Mouse (Mus musculus) liver, embryonic 14.5 days (tissue): ENCODE measurements at regions not wholly inside any gene's neighbourhood (a gene's known extent, or its start where the extent isn't known, plus 50 kb on each side); places are given as distances from the start of the nearest gene placed in this dataset.

ENCODE experiments used
- ATAC-seq: fragments of 200-750 bp; cut with Nextera tagmentation; 2 replicates; pipeline ENCODE4 v1.8.0; 2017; ENCODE audit warnings: moderate number of reproducible peaks, mild to moderate bottlenecking, moderate library complexity; ENCODE audit not compliant: insufficient read depth
- DNase-seq, 3 experiments: peaks; one replicate each; pipeline ENCODE4 v3.0.0-alpha.2; 2012 to 2013; ENCODE audit warnings: low read depth in 3 of 3, low spot score in 3 of 3
- H3K27ac ChIP-seq: fragments of 300-500 bp; sonication (generic); 2 replicates; pipeline ENCODE4 v1.5.1; 2014; ENCODE audit warnings: moderate library complexity, mild to moderate bottlenecking, control low read depth, inconsistent platforms
- H3K27me3 ChIP-seq: fragments of 300-500 bp; sonication (generic); 2 replicates; pipeline ENCODE4 v1.6.1; 2014; ENCODE audit warnings: mild to moderate bottlenecking, low read length, moderate library complexity; ENCODE audit not compliant: control insufficient read depth, insufficient read depth
- H3K36me3 ChIP-seq: fragments of 300-500 bp; sonication (generic); replicated peaks from 2 replicates; pipeline ENCODE4 v1.6.1; 2014; ENCODE audit warnings: low read depth; ENCODE audit not compliant: control insufficient read depth, insufficient read depth
- H3K4me1 ChIP-seq, 2 experiments: fragments of 200-500 bp in 1 of 2; fragments of 300-500 bp in 1 of 2; sonication (generic) in 1 of 2; replicated peaks; 2 replicates each; pipeline ENCODE4 v1.6.1; 2012 to 2014; ENCODE audit warnings: antibody characterized with exemption in 1 of 2, inconsistent platforms in 1 of 2, low read length in 1 of 2; ENCODE audit not compliant: control insufficient read depth in 2 of 2, insufficient read depth in 2 of 2
- H3K4me2 ChIP-seq: fragments of 300-500 bp; sonication (generic); 2 replicates; pipeline ENCODE4 v1.6.1; 2014; ENCODE audit warnings: low read depth, mild to moderate bottlenecking, control low read depth, moderate library complexity
- H3K4me3 ChIP-seq, 2 experiments: fragments of 200-500 bp in 1 of 2; fragments of 300-500 bp in 1 of 2; sonication (generic) in 1 of 2; 2 replicates each; pipeline ENCODE4 v1.5.1; 2012 to 2014; ENCODE audit warnings: low read depth in 2 of 2, low read length in 2 of 2, mild to moderate bottlenecking in 2 of 2, control low read depth in 1 of 2, inconsistent platforms in 1 of 2, moderate library complexity in 1 of 2; ENCODE audit not compliant: insufficient read depth in 1 of 2
- H3K9ac ChIP-seq: fragments of 300-500 bp; sonication (generic); replicated peaks from 2 replicates; pipeline ENCODE4 v1.6.1; 2014; ENCODE audit warnings: mild to moderate bottlenecking, control low read depth, moderate library complexity
- H3K9me3 ChIP-seq: fragments of 300-500 bp; sonication (generic); 2 replicates; pipeline ENCODE4 v1.6.1; 2016; ENCODE audit warnings: low read length, mixed read lengths; ENCODE audit not compliant: control insufficient read depth
- CTCF ChIP-seq: IDR thresholded peaks from 2 replicates; pipeline ENCODE4 v1.5.1; 2016; ENCODE audit warnings: antibody characterized with exemption, low read depth, control low read depth
- EP300 ChIP-seq: IDR thresholded peaks from 2 replicates; pipeline ENCODE4 v1.6.1; 2016; ENCODE audit warnings: antibody characterized with exemption, low read depth
- WGBS: fragments of 180-500 bp; shearing (Covaris S2); extraction: QIAGEN DNeasy Blood & Tissue Kit; methylation state at CpG from one replicate; pipeline ENCODE4 v1.1.7; 2014; ENCODE audit not compliant: insufficient replicate concordance; 5-methylcytosine and 5-hydroxymethylcytosine counted together

DNA sequence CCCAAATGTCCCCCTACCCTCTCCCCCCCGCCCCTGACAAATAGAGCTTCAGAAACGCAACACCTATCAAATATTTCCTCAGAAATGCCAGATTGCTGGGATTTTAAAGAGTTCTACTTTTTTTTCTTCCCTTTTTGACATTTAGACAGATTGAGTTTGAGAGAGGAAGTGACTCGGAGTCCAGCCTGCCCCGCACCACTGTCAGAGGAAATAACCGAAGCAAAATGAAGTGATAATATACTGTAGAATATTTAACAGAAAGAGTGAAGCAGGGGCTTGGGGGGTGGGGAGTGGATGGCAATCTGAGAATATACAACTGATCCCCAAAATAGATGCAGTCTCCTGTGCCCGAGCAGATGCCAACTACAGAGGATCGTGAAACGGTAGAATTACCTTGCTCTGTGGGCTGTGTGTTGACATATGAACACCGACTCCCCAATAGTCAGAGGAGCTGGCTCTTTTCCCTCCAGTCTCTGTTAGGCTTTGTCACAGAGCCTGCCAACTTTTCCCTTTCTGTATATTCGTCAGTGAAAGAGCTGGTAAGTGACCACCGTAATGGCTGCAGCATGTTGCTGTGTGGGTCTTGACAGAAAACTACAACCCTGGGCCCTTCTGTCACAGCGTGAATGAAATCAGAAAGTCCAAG is 2800.9 kb upstream of the Gm7489 start:
- H3K4me2 ChIP-seq: no peak overlapping the region
- TF ChIP-seq EP300 (no peak), CTCF (no peak)

DNA sequence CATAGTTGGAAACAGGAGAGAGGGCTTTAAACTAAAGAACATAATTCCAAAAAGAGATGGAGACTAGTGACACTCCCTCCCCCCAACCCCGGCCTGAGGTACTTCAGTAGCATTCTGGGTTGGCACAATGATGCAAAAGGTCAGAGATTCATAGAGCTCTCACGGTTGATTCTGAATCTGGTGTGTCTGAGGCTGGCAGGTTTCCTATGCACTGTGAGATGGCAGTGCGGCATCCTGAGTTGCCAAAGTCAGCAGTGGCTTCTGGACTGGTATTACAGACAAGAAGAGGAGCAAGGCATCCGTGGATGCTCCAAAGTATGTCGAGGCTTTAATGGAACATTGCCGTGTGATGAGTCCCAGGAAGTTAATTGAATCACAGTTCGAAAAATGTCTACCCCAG is 2791.8 kb upstream of the Gm7489 start:
- H3K27ac ChIP-seq: no peak overlapping the region
- H3K9me3 ChIP-seq: no peaks in the 10 kb centered on the region
- no peaks in the 10 kb centered on the region for H3K4me1 ChIP-seq
- TF ChIP-seq EP300: no peak
- TF ChIP-seq CTCF: no peak
- H3K4me3 ChIP-seq: no peak overlapping the region
- H3K9ac ChIP-seq: no peak overlapping the region
- ATAC-seq: no peak
- 60% methylated on average over 7 of the region's 7 CpGs for WGBS
- H3K36me3 ChIP-seq: no peaks in the 10 kb centered on the region
- H3K27me3 ChIP-seq: no peaks in the 10 kb centered on the region
- H3K4me2 ChIP-seq: no peak overlapping the region
- DNase-seq: no peak

More for the DNA sequence above, 2800.9 kb upstream of the Gm7489 start:
- no peak for ATAC-seq
- Histone ChIP-seq H3K9ac (no peak overlapping the region), H3K4me3 (no peak overlapping the region), H3K27me3 (no peaks in the 10 kb centered on the region), H3K4me1 (no peaks in the 10 kb centered on the region), H3K36me3 (no peaks in the 10 kb centered on the region), H3K27ac (no peak overlapping the region), H3K9me3 (no peaks in the 10 kb centered on the region)
- no peak for DNase-seq
- 34% methylated on average over 12 of the region's 12 CpGs for WGBS

DNA sequence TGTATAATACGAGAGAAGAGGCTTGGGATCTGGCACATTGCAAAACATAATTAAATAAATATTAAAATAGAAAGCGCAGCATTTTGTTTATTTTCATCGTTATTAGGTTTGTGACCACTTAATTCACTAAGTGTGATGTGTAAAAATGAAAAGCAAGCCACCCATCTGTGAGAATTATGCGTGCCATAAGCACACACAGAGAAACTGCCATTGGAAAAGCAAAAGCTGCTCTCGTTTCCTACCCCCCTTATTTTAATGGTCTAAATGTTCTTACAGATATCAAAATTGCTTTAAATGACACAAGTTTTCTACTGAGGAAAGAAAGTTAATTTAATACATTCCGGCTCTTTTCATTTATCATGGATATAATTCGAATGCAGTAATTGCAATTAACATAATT is 2780.8 kb upstream of the Gm7489 start:
- Histone ChIP-seq H3K4me2 (no peak overlapping the region), H3K9me3 (no peaks in the 10 kb centered on the region), H3K4me3 (no peak overlapping the region), H3K4me1 (no peaks in the 10 kb centered on the region), H3K27ac (no peak overlapping the region), H3K9ac (no peak overlapping the region), H3K36me3 (no peaks in the 10 kb centered on the region), H3K27me3 (no peaks in the 10 kb centered on the region)
- TF ChIP-seq EP300 (no peak), CTCF (no peak)
- 58% methylated on average over 7 of the region's 7 CpGs for WGBS
- ATAC-seq (no peak), DNase-seq (no peak)

DNA sequence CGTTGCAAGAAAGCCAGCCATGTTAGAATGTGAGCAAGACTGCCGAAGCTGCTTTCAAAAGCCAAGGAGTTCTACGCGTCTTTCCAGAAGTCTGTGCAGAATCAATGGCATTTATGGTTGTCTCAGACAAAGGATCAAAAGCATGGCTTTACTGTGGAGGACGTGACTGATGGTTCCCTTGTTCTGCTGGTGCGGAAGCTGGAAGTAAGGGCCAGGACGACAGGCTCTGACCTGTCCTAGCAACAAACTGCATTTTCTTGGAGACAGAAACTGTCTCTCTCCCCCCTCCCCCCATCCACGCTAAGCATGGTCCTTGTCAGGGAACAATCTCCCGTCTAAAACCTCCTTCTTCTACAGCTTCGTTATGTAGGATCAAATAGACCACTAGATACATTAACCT is 2780.3 kb upstream of the Gm7489 start:
- no peak overlapping the region for H3K9ac ChIP-seq
- TF ChIP-seq EP300 (no peak), CTCF (no peak)
- ATAC-seq: no peak
- WGBS: 26% methylated on average over 10 of the region's 10 CpGs
- no peak overlapping the region for H3K4me2 ChIP-seq
- H3K27me3 ChIP-seq: no peaks in the 10 kb centered on the region
- H3K9me3 ChIP-seq: no peaks in the 10 kb centered on the region
- no peak overlapping the region for H3K4me3 ChIP-seq
- H3K36me3 ChIP-seq: no peaks in the 10 kb centered on the region
- H3K4me1 ChIP-seq: no peaks in the 10 kb centered on the region
- DNase-seq: no peak
- H3K27ac ChIP-seq: no peak overlapping the region

DNA sequence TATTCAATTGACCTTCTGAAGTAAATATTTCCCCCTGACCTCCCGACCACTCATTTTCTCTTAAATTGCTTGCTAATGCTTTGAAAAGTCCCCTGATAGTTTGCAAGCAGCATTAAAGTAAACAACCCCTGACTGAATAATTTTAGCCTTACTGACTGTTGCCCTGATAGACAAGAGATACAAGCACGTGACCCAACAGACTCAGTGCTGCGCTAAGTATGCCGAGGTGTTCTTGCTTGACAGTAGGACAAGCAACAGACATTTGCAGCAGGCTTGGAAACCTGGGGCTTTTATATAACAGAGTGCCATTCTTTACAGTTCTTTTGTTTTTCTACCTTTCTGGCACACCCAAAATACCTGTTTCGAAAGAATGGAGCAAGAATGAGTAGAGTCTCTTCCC is 2779.9 kb upstream of the Gm7489 start:
- WGBS: 60% methylated on average over 5 of the region's 5 CpGs
- DNase-seq (no peak), ATAC-seq (no peak)
- H3K27ac ChIP-seq: no peak overlapping the region
- no peaks in the 10 kb centered on the region for H3K4me1 ChIP-seq
- no peaks in the 10 kb centered on the region for H3K27me3 ChIP-seq
- no peaks in the 10 kb centered on the region for H3K9me3 ChIP-seq
- TF ChIP-seq CTCF (no peak), EP300 (no peak)
- no peak overlapping the region for H3K4me3 ChIP-seq
- H3K4me2 ChIP-seq: no peak overlapping the region
- H3K36me3 ChIP-seq: no peaks in the 10 kb centered on the region
- no peak overlapping the region for H3K9ac ChIP-seq
